Comparison of ENCODE assay signal across 9 mouse cellular contexts in the genomic region with DNA sequence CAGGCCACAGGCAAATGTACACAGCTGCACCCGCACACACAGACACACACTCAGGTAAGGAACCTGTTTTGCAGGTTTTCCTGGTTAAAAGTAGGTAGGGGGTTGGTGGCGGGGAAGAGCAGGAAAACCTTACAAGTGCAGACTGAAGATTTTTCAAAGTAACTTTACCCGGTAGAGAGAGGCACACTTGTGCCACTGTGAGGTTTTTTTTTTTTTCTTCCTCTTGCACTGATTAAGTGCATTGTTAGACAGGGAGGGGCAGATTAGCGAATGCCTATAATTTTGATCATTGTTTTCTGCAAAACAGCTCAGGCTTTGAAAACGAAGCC.
A peak's percentile ranks its signal among the peaks of the same experiment; 100 is the strongest.
DNase-seq lines count a peak whose midpoint lies in the region; ATAC-seq and TF ChIP-seq lines count a peak whose summit lies in the region.
"Had no signal": no experiment of that assay in that cellular context is flagged by ENCODE, and none has a peak within 500 bp of the region (broad histone marks: within the 10 kb centered on the region; RNA-seq: fewer than 3 reads in every experiment).

No protein-coding gene starts in this region.

- intact Hi-C loops in heart, postnatal 14 days (cut with DNase I) = no loop called here

- no peaks in the 10 kb centered on the region for H3K36me3 ChIP-seq in heart, embryonic 15.5 days
- no peaks in the 10 kb centered on the region for H3K36me3 ChIP-seq in forebrain, postnatal 0 days (ENCODE audit: insufficient read depth)
- H3K36me3 ChIP-seq in limb, embryonic 12.5 days = no peaks in the 10 kb centered on the region
- no peaks in the 10 kb centered on the region for H3K36me3 ChIP-seq in midbrain, postnatal 0 days (ENCODE audit: insufficient read depth, low read length)

- ATAC-seq in heart, embryonic 15.5 days (replicated peaks; ENCODE audit: insufficient number of reproducible peaks, insufficient read depth, low FRiP score, low read depth) = no peak
- ATAC-seq in forebrain, postnatal 0 days = no peak
- ATAC-seq in limb, embryonic 12.5 days (ENCODE audit: insufficient number of reproducible peaks, insufficient read depth, low FRiP score, low TSS enrichment, low read depth) = peak; percentile 37; the same call in 1 of the 2 replicates
- ATAC-seq in midbrain, postnatal 0 days (ENCODE audit: low FRiP score) = peak; percentile 41; the same call in 1 of the 2 replicates

- no peak for TF ChIP-seq CTCF in forebrain, postnatal 0 days (IDR thresholded peaks at IDR 0.05; ENCODE audit: low read depth)
- no peak for TF ChIP-seq CTCF in midbrain, postnatal 0 days (IDR thresholded peaks at IDR 0.05)

- H3K27me3 ChIP-seq in heart, embryonic 15.5 days = no peaks in the 10 kb centered on the region
- no peaks in the 10 kb centered on the region for H3K27me3 ChIP-seq in forebrain, postnatal 0 days (ENCODE audit: insufficient read depth, low read length)
- peaks cover 5% of the 10 kb centered on the region; the same call in 1 of the 2 replicates for H3K27me3 ChIP-seq in limb, embryonic 12.5 days
- H3K27me3 ChIP-seq in midbrain, postnatal 0 days (ENCODE audit: insufficient read depth, low read length) = no peaks in the 10 kb centered on the region

- H3K9me3 ChIP-seq in heart, embryonic 15.5 days (replicated peaks) = no peaks in the 10 kb centered on the region
- no peaks in the 10 kb centered on the region for H3K9me3 ChIP-seq in forebrain, postnatal 0 days (ENCODE audit: low read length)
- H3K9me3 ChIP-seq in limb, embryonic 12.5 days = no peaks in the 10 kb centered on the region
- no peaks in the 10 kb centered on the region for H3K9me3 ChIP-seq in midbrain, postnatal 0 days (ENCODE audit: low read length)

- 19% methylated on average over 5 of the region's 5 CpGs for WGBS in heart, embryonic 15.5 days
- WGBS in forebrain, postnatal 0 days = 8% methylated on average over 5 of the region's 5 CpGs
- WGBS in limb, embryonic 12.5 days = 6% methylated on average over 5 of the region's 5 CpGs
- 8% methylated on average over 5 of the region's 5 CpGs for WGBS in midbrain, postnatal 0 days

- H3K27ac ChIP-seq in heart, embryonic 15.5 days = no peak overlapping the region; the same call in 1 of the 2 replicates
- H3K27ac ChIP-seq in forebrain, postnatal 0 days (ENCODE audit: low read depth, low read length) = no peak overlapping the region
- no peak overlapping the region for H3K27ac ChIP-seq in limb, embryonic 12.5 days
- H3K27ac ChIP-seq in midbrain, postnatal 0 days (ENCODE audit: low read depth, low read length) = no peak overlapping the region

- peak overlapping the region; percentile 28 for H3K4me3 ChIP-seq in heart, embryonic 15.5 days
- H3K4me3 ChIP-seq in forebrain, postnatal 0 days (ENCODE audit: low read depth, low read length) = peak overlapping the region; percentile 19
- peak overlapping the region; percentile 3; the same call in 1 of the 2 replicates for H3K4me3 ChIP-seq in limb, embryonic 12.5 days (replicated peaks)
- peak overlapping the region; percentile 13 for H3K4me3 ChIP-seq in midbrain, postnatal 0 days (ENCODE audit: low read depth, low read length)
- H3K4me3 ChIP-seq: erythroblast, embryonic 14.5 days had no signal

- DNase-seq in heart, postnatal 14 days = no peak
- DNase-seq in forebrain, postnatal 0 days = no peak
- DNase-seq in midbrain, postnatal 0 days (ENCODE audit: low spot score) = no peak
- no peak for DNase-seq in cerebellum, adult 9-11 months
- no peak for DNase-seq in cerebellum, adult 18-20 months
- no peak for DNase-seq in gastrocnemius, postnatal 10 days

- no peak overlapping the region for H3K9ac ChIP-seq in heart, embryonic 15.5 days
- H3K9ac ChIP-seq in forebrain, postnatal 0 days = no peak overlapping the region
- no peak overlapping the region for H3K9ac ChIP-seq in limb, embryonic 12.5 days (replicated peaks)
- no peak overlapping the region for H3K9ac ChIP-seq in midbrain, postnatal 0 days (replicated peaks; ENCODE audit: low read length, poor library complexity, severe bottlenecking)

- peaks cover 15% of the 10 kb centered on the region for H3K4me1 ChIP-seq in heart, embryonic 15.5 days (replicated peaks)
- H3K4me1 ChIP-seq in forebrain, postnatal 0 days (ENCODE audit: insufficient read depth) = peaks cover 10% of the 10 kb centered on the region
- 0 out of 2 replicates have a peak, but pooled peaks cover 13% of the 10 kb centered on the region for H3K4me1 ChIP-seq in limb, embryonic 12.5 days (replicated peaks)
- H3K4me1 ChIP-seq in midbrain, postnatal 0 days (ENCODE audit: insufficient read depth, low read length) = 0 out of 2 replicates have a peak, but pooled peaks cover 5% of the 10 kb centered on the region

- peak overlapping the region; percentile 55 for H3K4me2 ChIP-seq in heart, embryonic 15.5 days
- H3K4me2 ChIP-seq in forebrain, postnatal 0 days (ENCODE audit: low read depth) = peak overlapping the region; percentile 46
- peak overlapping the region; percentile 52 for H3K4me2 ChIP-seq in limb, embryonic 12.5 days
- peak overlapping the region; percentile 37 for H3K4me2 ChIP-seq in midbrain, postnatal 0 days (ENCODE audit: low read depth, low read length, poor library complexity, severe bottlenecking)

Comparison
In these comparisons a context has a peak if more than half of its experiments do, and no peak if none do; other contexts are left out.
1. ATAC-seq: peak in limb, embryonic 12.5 days (single experiment) and midbrain, postnatal 0 days (single experiment); none in heart, embryonic 15.5 days (single experiment) and forebrain, postnatal 0 days (single experiment).
2. Peak in every context shown above with its lines, with median percentiles within 50 percentile points of each other: H3K4me2 ChIP-seq and H3K4me3 ChIP-seq.